Mouse (Mus musculus) midbrain, embryonic 14.5 days (tissue): ENCODE measurements around the gene Lce1d. TPM values are rescaled to one million over a fixed set of nuclear protein-coding genes. Genes with fewer than 3 reads are reported as not detected.
A peak's percentile ranks its signal among the peaks of the same experiment; 100 is the strongest.

Experiments
- ATAC-seq: fragments of 200-750 bp; cut with Nextera tagmentation; 2 replicates; pipeline ENCODE4 v1.8.0; 2017; ENCODE audit warnings: moderate number of reproducible peaks, moderate library complexity; ENCODE audit not compliant: low FRiP score, low TSS enrichment
- DNase-seq: peaks from one replicate; pipeline ENCODE4 v3.0.0-alpha.2; 2015
- H3K27ac ChIP-seq: fragments of 300-500 bp; sonication (generic); replicated peaks from 2 replicates; pipeline ENCODE4 v1.5.1; 2014; ENCODE audit warnings: mild to moderate bottlenecking, low read depth, low read length, moderate library complexity
- H3K27me3 ChIP-seq: fragments of 300-500 bp; sonication (generic); 2 replicates; pipeline ENCODE4 v1.6.1; 2014; ENCODE audit warnings: low read length, control low read depth, mixed read lengths; ENCODE audit not compliant: control insufficient read depth, insufficient read depth
- H3K36me3 ChIP-seq: fragments of 300-500 bp; sonication (generic); 2 replicates; pipeline ENCODE4 v1.6.1; 2014; ENCODE audit warnings: low read length, control low read depth; ENCODE audit not compliant: control insufficient read depth, insufficient read depth
- H3K4me1 ChIP-seq: fragments of 300-500 bp; sonication (generic); 2 replicates; pipeline ENCODE4 v1.6.1; 2014; ENCODE audit warnings: mild to moderate bottlenecking, antibody characterized with exemption, low read length, control low read depth; ENCODE audit not compliant: control insufficient read depth, insufficient read depth
- H3K4me2 ChIP-seq: fragments of 300-500 bp; sonication (generic); 2 replicates; pipeline ENCODE4 v1.6.1; 2014; ENCODE audit warnings: mild to moderate bottlenecking, low read length, moderate library complexity
- H3K4me3 ChIP-seq: fragments of 300-500 bp; sonication (generic); replicated peaks from 2 replicates; pipeline ENCODE4 v1.5.1; 2014; ENCODE audit warnings: low read depth, low read length
- H3K9ac ChIP-seq: fragments of 300-500 bp; sonication (generic); replicated peaks from 2 replicates; pipeline ENCODE4 v1.6.1; 2014; ENCODE audit warnings: mild to moderate bottlenecking, low read length, moderate library complexity
- H3K9me3 ChIP-seq: fragments of 300-500 bp; sonication (generic); 2 replicates; pipeline ENCODE4 v1.6.1; 2016; ENCODE audit warnings: low read length, control low read depth, mixed read lengths; ENCODE audit not compliant: control insufficient read depth
- WGBS: fragments of 180-500 bp; shearing (Covaris S2); extraction: QIAGEN DNeasy Blood & Tissue Kit; methylation state at CpG from one replicate; pipeline ENCODE4 v1.1.7; 2014; 5-methylcytosine and 5-hydroxymethylcytosine counted together
- polyA plus RNA-seq: library from polyadenylated mRNA; unstranded; fragments of >200 nt; fragmentation: Nextera tagmentation; extraction: Ambion mirVana; gene quantifications from 2 replicates; pipeline ENCODE4 v1.2.1, GENCODE M21; 2014

Lce1d gene
- polyA plus RNA-seq, 1 experiment from 2014 or later, result not detected

- Histone ChIP-seq H3K9ac (no peak within 1 kb of the TSS), H3K9me3 (no peaks in the 10 kb centered on the region), H3K4me2 (no peak within 1 kb of the TSS), H3K36me3 (no peaks in the 10 kb centered on the region), H3K4me1 (no peaks in the 10 kb centered on the region), H3K27me3 (no peaks in the 10 kb centered on the region), H3K4me3 (no peak within 1 kb of the TSS), H3K27ac (no peak within 1 kb of the TSS)
- DNase-seq (no peak), ATAC-seq (no peak)
These were observed 16.8 kb downstream of the Lce1d start, which contains the start of gene Lce1a2 for GRCm38 (mm10) chr3:92670215-92670614. Lce1a2 (minus strand) TSS chr3:92670315.

GRCm38 (mm10) chr3:92656826-92657225 lies 30.2 kb downstream of the Lce1d start, which contains the start of gene Lce1b:
Lce1b (minus strand) TSS chr3:92656926.
- no peaks in the 10 kb centered on the region for H3K9me3 ChIP-seq
- no peak within 1 kb of the TSS for H3K27ac ChIP-seq
- H3K27me3 ChIP-seq, result no peaks in the 10 kb centered on the region
- H3K36me3 ChIP-seq, result no peaks in the 10 kb centered on the region
- no peak for ATAC-seq
- H3K9ac ChIP-seq, result no peak within 1 kb of the TSS
- H3K4me3 ChIP-seq, result no peak within 1 kb of the TSS
- no peaks in the 10 kb centered on the region for H3K4me1 ChIP-seq
- H3K4me2 ChIP-seq, result no peak within 1 kb of the TSS
- DNase-seq, result no peak

GRCm38 (mm10) chr3:92648207-92648606 lies 38.8 kb downstream of the Lce1d start, which contains the start of gene Lce1a1:
Lce1a1 (minus strand) TSS chr3:92648307.
- H3K27ac ChIP-seq, result no peak within 1 kb of the TSS
- WGBS, result 87% methylated on average over 1 of the region's 1 CpGs
- no peak within 1 kb of the TSS for H3K9ac ChIP-seq
- DNase-seq, result no peak
- ATAC-seq, result no peak
- H3K36me3 ChIP-seq, result no peaks in the 10 kb centered on the region
- H3K4me3 ChIP-seq, result no peak within 1 kb of the TSS
- H3K9me3 ChIP-seq, result no peaks in the 10 kb centered on the region
- H3K4me1 ChIP-seq, result no peaks in the 10 kb centered on the region
- no peaks in the 10 kb centered on the region for H3K27me3 ChIP-seq
- no peak within 1 kb of the TSS for H3K4me2 ChIP-seq

- Histone ChIP-seq H3K4me3 (no peak overlapping the region), H3K27me3 (no peaks in the 10 kb centered on the region), H3K9me3 (no peaks in the 10 kb centered on the region), H3K9ac (no peak overlapping the region), H3K27ac (no peak overlapping the region), H3K4me1 (no peaks in the 10 kb centered on the region), H3K4me2 (no peak overlapping the region), H3K36me3 (no peaks in the 10 kb centered on the region)
- 93% methylated on average over 15 of the region's 15 CpGs for WGBS
- DNase-seq, result no peak
- no peak for ATAC-seq
These were observed 47.2 kb downstream of the Lce1d start for GRCm38 (mm10) chr3:92639854-92640253.

GRCm38 (mm10) chr3:92638653-92638991 lies 48.4 kb downstream of the Lce1d start:
- no peak; the same call in 1 of the 2 replicates for ATAC-seq

GRCm38 (mm10) chr3:92637745-92638652 lies 49.0 kb downstream of the Lce1d start:
- ATAC-seq (peak; percentile 46; the same call in 1 of the 2 replicates), DNase-seq (peak; percentile 62)
- H3K9me3 ChIP-seq, result no peaks in the 10 kb centered on the region
- no peaks in the 10 kb centered on the region for H3K27me3 ChIP-seq
- no peaks in the 10 kb centered on the region for H3K36me3 ChIP-seq
- no peak overlapping the region for H3K9ac ChIP-seq
- no peak overlapping the region for H3K27ac ChIP-seq
- no peaks in the 10 kb centered on the region for H3K4me1 ChIP-seq
- H3K4me3 ChIP-seq, result no peak overlapping the region
- WGBS, result 29% methylated on average over 1 of the region's 1 CpGs
- H3K4me2 ChIP-seq, result no peak overlapping the region

More at GRCm38 (mm10) chr3:92638653-92638991, 48.4 kb downstream of the Lce1d start:
- no peaks in the 10 kb centered on the region for H3K36me3 ChIP-seq
- H3K4me1 ChIP-seq, result no peaks in the 10 kb centered on the region
- no peak overlapping the region for H3K9ac ChIP-seq
- DNase-seq, result peak; percentile 3
- 76% methylated on average over 3 of the region's 3 CpGs for WGBS
- H3K27ac ChIP-seq, result no peak overlapping the region
- no peak overlapping the region for H3K4me2 ChIP-seq
- no peaks in the 10 kb centered on the region for H3K27me3 ChIP-seq
- H3K9me3 ChIP-seq, result no peaks in the 10 kb centered on the region
- H3K4me3 ChIP-seq, result no peak overlapping the region

Other genes with a start within 250 kb of the Lce1d start
- not detected in 2 replicates for gene Sprr1b, start 248.4 kb downstream of the Lce1d start, polyA plus RNA-seq
- gene Sprr3, start 228.5 kb downstream of the Lce1d start, polyA plus RNA-seq, result not detected in 2 replicates
- gene Sprr1a, start 201.3 kb downstream of the Lce1d start, polyA plus RNA-seq, result not detected in 2 replicates
- gene Sprr4, start 186.7 kb downstream of the Lce1d start, polyA plus RNA-seq, result not detected in 2 replicates
- not detected in 2 replicates for gene 2310046K23Rik, start 152.7 kb downstream of the Lce1d start, polyA plus RNA-seq
- not detected in 2 replicates for gene Ivl, start 113.5 kb downstream of the Lce1d start, polyA plus RNA-seq
- not detected in 2 replicates for gene Smcp, start 98.2 kb downstream of the Lce1d start, polyA plus RNA-seq
- not detected in 2 replicates for gene 2210017I01Rik, start 79.7 kb downstream of the Lce1d start, polyA plus RNA-seq
- gene Lce6a, start 65.5 kb downstream of the Lce1d start, polyA plus RNA-seq, result not detected in 2 replicates
- not detected in 2 replicates for gene Lce1a1, start 38.9 kb downstream of the Lce1d start, polyA plus RNA-seq
- gene Lce1b, start 30.3 kb downstream of the Lce1d start, polyA plus RNA-seq, result not detected in 2 replicates
- gene Lce1a2, start 16.9 kb downstream of the Lce1d start, polyA plus RNA-seq, result not detected in 2 replicates
- gene Lce1c, start 8.0 kb downstream of the Lce1d start, polyA plus RNA-seq, result not detected in 2 replicates
- not detected in 2 replicates for gene Lce1e, start 21.9 kb upstream of the Lce1d start, polyA plus RNA-seq
- not detected in 2 replicates for gene Lce1f, start 33.1 kb upstream of the Lce1d start, polyA plus RNA-seq
- gene Gm38119, start 51.9 kb upstream of the Lce1d start, polyA plus RNA-seq, result not detected in 2 replicates
- gene Lce1g, start 65.1 kb upstream of the Lce1d start, polyA plus RNA-seq, result not detected in 2 replicates
- not detected in 2 replicates for gene Lce1h, start 77.9 kb upstream of the Lce1d start, polyA plus RNA-seq
- gene Lce1i, start 91.7 kb upstream of the Lce1d start, polyA plus RNA-seq, result not detected in 2 replicates
- gene Lce1j, start 103.3 kb upstream of the Lce1d start, polyA plus RNA-seq, result not detected in 2 replicates
- not detected in 2 replicates for gene Lce1k, start 120.7 kb upstream of the Lce1d start, polyA plus RNA-seq
- not detected in 2 replicates for gene Kprp, start 140.0 kb upstream of the Lce1d start, polyA plus RNA-seq
- not detected in 2 replicates for gene Lce1l, start 164.1 kb upstream of the Lce1d start, polyA plus RNA-seq
- not detected in 2 replicates for gene 2310050C09Rik, start 183.0 kb upstream of the Lce1d start, polyA plus RNA-seq
- not detected in 2 replicates for gene Lce3a, start 239.0 kb upstream of the Lce1d start, polyA plus RNA-seq
- not detected in 2 replicates for gene Lce3b, start 245.8 kb upstream of the Lce1d start, polyA plus RNA-seq